Mouse (Mus musculus) CH12.LX (cell line): ENCODE measurements around the gene Elovl5. TPM values are rescaled to one million over a fixed set of nuclear protein-coding genes. Genes with fewer than 3 reads are reported as not detected.
A peak's percentile ranks its signal among the peaks of the same experiment; 100 is the strongest.

Source experiments
- DNase-seq: peaks from one replicate; pipeline ENCODE4 v3.0.0-alpha.2; 2013; ENCODE audit errors: extremely low read depth
- H3K27ac ChIP-seq: 2 replicates; pipeline ENCODE4 v1.5.1; 2012; ENCODE audit warnings: low read depth, mild to moderate bottlenecking, control low read depth, moderate library complexity; ENCODE audit not compliant: insufficient read depth
- H3K27me3 ChIP-seq: replicated peaks from 2 replicates; pipeline ENCODE3; 2012; ENCODE audit warnings: inconsistent platforms
- H3K36me3 ChIP-seq, 2 experiments: replicated peaks in 1 of 2; 2 replicates each; pipeline versions ENCODE3 to v1.6.1; 2012; ENCODE audit warnings: inconsistent platforms in 1 of 2, low read length in 1 of 2, mild to moderate bottlenecking in 1 of 2, mixed read lengths in 1 of 2, moderate library complexity in 1 of 2; ENCODE audit not compliant: control insufficient read depth in 1 of 2, insufficient read depth in 1 of 2
- H3K4me1 ChIP-seq, 2 experiments: 2 replicates each; pipeline ENCODE4 v1.6.1; 2012; ENCODE audit warnings: inconsistent platforms in 1 of 2, moderate library complexity in 1 of 2; ENCODE audit not compliant: insufficient read depth in 2 of 2, control insufficient read depth in 1 of 2
- H3K4me2 ChIP-seq: 2 replicates; pipeline ENCODE4 v1.6.1; 2012; ENCODE audit warnings: low read depth, mild to moderate bottlenecking, control low read depth; ENCODE audit not compliant: poor library complexity, insufficient read depth, severe bottlenecking
- H3K4me3 ChIP-seq, 3 experiments: fragments of 150-350 bp in 1 of 3; sonication (generic) in 1 of 3; replicated peaks in 1 of 3; 2 replicates each; pipeline versions ENCODE3 to v1.5.1; 2011 to 2012; ENCODE audit warnings: low read depth in 2 of 3, low read length in 2 of 3, mild to moderate bottlenecking in 2 of 3, moderate library complexity in 2 of 3, control low read depth in 1 of 3, improper control_type of control experiment in 1 of 3, inconsistent platforms in 1 of 3, mixed read lengths in 1 of 3; ENCODE audit not compliant: poor library complexity in 1 of 3
- H3K79me2 ChIP-seq: replicated peaks from 2 replicates; pipeline ENCODE4 v1.6.1; 2012; ENCODE audit warnings: mild to moderate bottlenecking, moderate library complexity; ENCODE audit not compliant: control insufficient read depth, poor library complexity, insufficient read depth, severe bottlenecking; ENCODE audit errors: extremely low read depth
- H3K9ac ChIP-seq: 2 replicates; pipeline ENCODE4 v1.6.1; 2012; ENCODE audit warnings: low read depth, mild to moderate bottlenecking, control low read depth, moderate library complexity; ENCODE audit not compliant: insufficient read depth
- H3K9me3 ChIP-seq: replicated peaks from 2 replicates; pipeline ENCODE3; 2012; ENCODE audit warnings: low read length, inconsistent platforms, mixed read lengths
- BHLHE40 ChIP-seq: IDR thresholded peaks from 2 replicates; pipeline ENCODE4 v1.6.1; 2011; ENCODE audit warnings: mild to moderate bottlenecking, low read depth, low read length, improper control_type of control experiment
- CHD1 ChIP-seq: IDR thresholded peaks from 2 replicates; pipeline ENCODE4 v1.6.1; 2012; ENCODE audit warnings: low read depth, low read length, improper control_type of control experiment, inconsistent platforms
- CHD2 ChIP-seq: IDR thresholded peaks from 2 replicates; pipeline ENCODE4 v1.6.1; 2011; ENCODE audit warnings: low read length, improper control_type of control experiment
- CTCF ChIP-seq, 2 experiments: IDR thresholded peaks in 1 of 2; conservative IDR thresholded peaks in 1 of 2; 2 replicates each; pipeline ENCODE4 v1.5.1; 2011 to 2012; ENCODE audit warnings: low read depth in 2 of 2, low read length in 2 of 2, improper control_type of control experiment in 1 of 2, inconsistent platforms in 1 of 2, mild to moderate bottlenecking in 1 of 2, moderate library complexity in 1 of 2
- EP300 ChIP-seq: IDR thresholded peaks from 2 replicates; pipeline ENCODE4 v1.6.1; 2011; ENCODE audit warnings: low read length, improper control_type of control experiment
- ETS1 ChIP-seq: conservative IDR thresholded peaks from 2 replicates; pipeline ENCODE4 v1.6.1; 2012; ENCODE audit warnings: low read depth, mild to moderate bottlenecking, inconsistent platforms, low read length, improper control_type of control experiment, moderate library complexity
- HCFC1 ChIP-seq: IDR thresholded peaks from 2 replicates; pipeline ENCODE4 v1.6.1; 2012; ENCODE audit warnings: low read depth, mild to moderate bottlenecking, inconsistent platforms, low read length, improper control_type of control experiment
- IRF4 ChIP-seq: IDR thresholded peaks from 2 replicates; pipeline ENCODE4 v1.6.1; 2014; ENCODE audit warnings: low read depth, mild to moderate bottlenecking, inconsistent platforms, low read length, improper control_type of control experiment
- JUN ChIP-seq: IDR thresholded peaks from 2 replicates; pipeline ENCODE4 v1.6.1; 2011; ENCODE audit warnings: low read depth, mild to moderate bottlenecking, low read length, improper control_type of control experiment, moderate library complexity; ENCODE audit not compliant: insufficient read depth
- JUND ChIP-seq: conservative IDR thresholded peaks from 2 replicates; pipeline ENCODE4 v1.6.1; 2011; ENCODE audit warnings: low read depth, low read length, improper control_type of control experiment
- KAT2A ChIP-seq: IDR thresholded peaks from 2 replicates; pipeline ENCODE4 v1.6.1; 2012; ENCODE audit warnings: low read length, improper control_type of control experiment, inconsistent platforms; ENCODE audit not compliant: insufficient replicate concordance
- MAFK ChIP-seq: IDR thresholded peaks from 2 replicates; pipeline ENCODE4 v1.6.1; 2011; ENCODE audit warnings: low read length, improper control_type of control experiment; ENCODE audit not compliant: insufficient replicate concordance
- MAX ChIP-seq: IDR thresholded peaks from 2 replicates; pipeline ENCODE4 v1.6.1; 2011; ENCODE audit warnings: low read length, improper control_type of control experiment
- MEF2A ChIP-seq: IDR thresholded peaks from 2 replicates; pipeline ENCODE4 v1.6.1; 2014; ENCODE audit warnings: low read depth, mild to moderate bottlenecking, inconsistent platforms, low read length, improper control_type of control experiment, borderline replicate concordance
- MYC ChIP-seq: IDR thresholded peaks from 2 replicates; pipeline ENCODE4 v1.6.1; 2011; ENCODE audit warnings: low read depth, mild to moderate bottlenecking, improper control_type of control experiment, low read length
- NRF1 ChIP-seq: IDR thresholded peaks from 2 replicates; pipeline ENCODE4 v1.6.1; 2014; ENCODE audit warnings: low read depth, mild to moderate bottlenecking, inconsistent platforms, low read length, improper control_type of control experiment, moderate library complexity
- POLR2A ChIP-seq: IDR thresholded peaks from 2 replicates; pipeline ENCODE4 v1.6.1; 2011; ENCODE audit warnings: low read depth, mild to moderate bottlenecking, improper control_type of control experiment, low read length
- RAD21 ChIP-seq: IDR thresholded peaks from 2 replicates; pipeline ENCODE4 v1.6.1; 2011; ENCODE audit warnings: low read depth, mild to moderate bottlenecking, low read length, improper control_type of control experiment, moderate library complexity
- RCOR1 ChIP-seq: conservative IDR thresholded peaks from 2 replicates; pipeline ENCODE4 v1.6.1; 2012; ENCODE audit warnings: low read depth, mild to moderate bottlenecking, inconsistent platforms, low read length, improper control_type of control experiment
- SIN3A ChIP-seq: IDR thresholded peaks from 2 replicates; pipeline ENCODE4 v1.6.1; 2012; ENCODE audit warnings: low read length, improper control_type of control experiment, inconsistent platforms
- SMC3 ChIP-seq: IDR thresholded peaks from 2 replicates; pipeline ENCODE4 v1.6.1; 2011; ENCODE audit warnings: low read depth, low read length, improper control_type of control experiment
- TBP ChIP-seq: conservative IDR thresholded peaks from 2 replicates; pipeline ENCODE4 v1.6.1; 2011; ENCODE audit warnings: low read depth, low read length, improper control_type of control experiment
- UBTF ChIP-seq: IDR thresholded peaks from 2 replicates; pipeline ENCODE4 v1.6.1; 2012; ENCODE audit warnings: low read depth, mild to moderate bottlenecking, inconsistent platforms, low read length, improper control_type of control experiment, moderate library complexity
- USF1 ChIP-seq: IDR thresholded peaks from 2 replicates; pipeline ENCODE4 v1.6.1; 2014; ENCODE audit warnings: low read depth, mild to moderate bottlenecking, inconsistent platforms, low read length, improper control_type of control experiment
- USF2 ChIP-seq: conservative IDR thresholded peaks from 2 replicates; pipeline ENCODE4 v1.6.1; 2011; ENCODE audit warnings: low read depth, low read length, improper control_type of control experiment
- ZC3H11A ChIP-seq: IDR thresholded peaks from 2 replicates; pipeline ENCODE4 v1.6.1; 2012; ENCODE audit warnings: low read depth, mild to moderate bottlenecking, inconsistent platforms, low read length, improper control_type of control experiment
- ZKSCAN1 ChIP-seq: IDR thresholded peaks from 2 replicates; pipeline ENCODE4 v1.6.1; 2012; ENCODE audit warnings: low read depth, inconsistent platforms, low read length, improper control_type of control experiment, borderline replicate concordance
- ZMIZ1 ChIP-seq: IDR thresholded peaks from 2 replicates; pipeline ENCODE4 v1.6.1; 2012; ENCODE audit warnings: low read depth, mild to moderate bottlenecking, inconsistent platforms, low read length, improper control_type of control experiment
- ZNF384 ChIP-seq: IDR thresholded peaks from 2 replicates; pipeline ENCODE4 v1.6.1; 2012; ENCODE audit warnings: low read depth, low read length, improper control_type of control experiment, inconsistent platforms
- dilution Hi-C: fragments of 300-500 bp; cut with MboI; formaldehyde crosslinking; loops from 2 replicates; pipeline ENCODE4 v1.14.3; 2020; ENCODE audit warnings: low sequenced_read_pairs; ENCODE audit not compliant: extremely low pct_unique_long_range_greater_than_20kb, extremely low pct_ligation_motif_present
- in situ Hi-C: fragments of 300-500 bp; cut with MboI; formaldehyde crosslinking; loops from 3 replicates; pipeline ENCODE4 v1.14.3; 2019; ENCODE audit warnings: low sequenced_read_pairs, low pct_ligation_motif_present, low pct_unique_long_range_greater_than_20kb, mixed read lengths
- polyA plus RNA-seq: library from polyadenylated mRNA; unstranded; fragments of >175 nt; gene quantifications from 2 replicates; pipeline ENCODE4 v1.2.1, GENCODE M21; 2012; ENCODE audit warnings: low read depth; ENCODE audit not compliant: insufficient read length
- total RNA-seq, 2 experiments: library from RNA; depleted of rRNA; stranded (reverse); fragments of 300-350 nt in 1 of 2; fragments of >200 nt in 1 of 2; gene quantifications; 2 replicates each; pipeline ENCODE4 v1.2.3; 2012 to 2014

The Elovl5 gene
- total and polyA plus RNA-seq, 3 experiments, result 44.0 to 122 (median 63.0) TPM

DNA sequence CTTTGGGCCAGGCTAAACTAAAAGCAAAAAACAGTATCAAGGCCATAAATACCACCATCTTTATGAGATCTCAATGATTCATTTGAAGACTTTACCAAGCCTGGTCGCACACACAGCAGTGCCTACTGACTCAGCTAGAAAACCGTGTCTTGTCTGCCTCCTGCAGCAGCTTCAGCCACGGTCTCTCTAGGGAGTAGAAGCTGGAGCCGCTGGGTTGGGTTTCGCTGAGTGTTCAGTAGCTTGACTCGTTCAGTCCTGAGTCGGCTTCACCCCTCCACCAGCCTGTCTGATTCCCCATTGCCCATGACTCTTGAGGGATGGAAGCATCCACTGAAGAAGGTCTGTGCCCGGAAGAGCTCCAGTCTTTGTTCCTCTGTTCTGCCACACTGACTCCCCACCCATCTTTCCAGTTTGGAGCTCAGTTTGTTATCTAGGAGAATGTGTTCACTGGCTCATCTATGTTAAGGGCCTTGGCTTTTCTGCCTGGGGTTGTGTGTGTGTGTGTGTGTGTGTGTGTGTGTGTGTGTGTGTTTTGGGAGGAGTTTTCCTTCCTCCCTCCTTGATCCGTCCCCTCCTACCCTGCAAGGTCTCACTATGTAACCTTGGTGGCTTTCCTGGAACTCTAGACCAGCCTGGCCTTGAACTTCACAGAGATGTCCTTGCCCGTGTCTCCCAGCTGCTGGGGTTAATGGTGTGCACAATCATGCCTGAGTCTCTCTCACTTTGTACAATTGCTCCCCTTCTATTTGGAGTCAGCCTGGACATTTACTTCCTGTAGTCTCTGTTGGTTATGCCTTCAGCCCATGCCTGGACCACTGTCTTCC, 13.1 kb downstream of the Elovl5 start:
- peak overlapping the region; percentile 21; the same call in 1 of the 2 replicates for H3K9ac ChIP-seq
- no peaks in the 10 kb centered on the region for H3K9me3 ChIP-seq
- peaks cover 24 to 91% of the 10 kb centered on the region in 2 experiments for H3K4me1 ChIP-seq
- dilution Hi-C loops, result no loop called here
- peak overlapping the region in 1 of 3 experiments; percentile 29 for H3K4me3 ChIP-seq
- peak overlapping the region; percentile 64 for H3K27ac ChIP-seq
- TF ChIP-seq NRF1 (no peak), JUN (0 out of 2 replicates have a peak, but pooled peaks have one; percentile 47), CHD1 (no peak), MYC (no peak; the same call in 1 of the 2 replicates), ZMIZ1 (no peak), USF1 (no peak), SMC3 (0 out of 2 replicates have a peak, but pooled peaks have one; percentile 3), ETS1 (peak; percentile 77), CTCF (conservative IDR thresholded peaks at IDR 0.05 in 1 of 2, IDR thresholded peaks at IDR 0.05 in 1 of 2; ENCODE audit: low read depth in 2 of 2, low read length in 2 of 2) (no peak), EP300 (peak; percentile 68), IRF4 (peak; percentile 72; the same call in 1 of the 2 replicates), MAFK (peak; percentile 80), BHLHE40 (peak; percentile 80), MEF2A (0 out of 2 replicates have a peak, but pooled peaks have one; percentile 46), ZKSCAN1 (no peak), UBTF (peak; percentile 88), SIN3A (0 out of 2 replicates have a peak, but pooled peaks have one; percentile 8), JUND (0 out of 2 replicates have a peak, but pooled peaks have one; percentile 11), TBP (peak; percentile 81)
- in situ Hi-C loops, result no loop called here
- peaks cover 0 to 33% of the 10 kb centered on the region in 2 experiments for H3K36me3 ChIP-seq
- H3K4me2 ChIP-seq, result peak overlapping the region; percentile 85
- no peaks in the 10 kb centered on the region for H3K27me3 ChIP-seq
- DNase-seq, result peak; percentile 95
- H3K79me2 ChIP-seq, result peaks cover 32% of the 10 kb centered on the region

GRCm38 (mm10) chr9:77930860-77931184, 13.7 kb downstream of the Elovl5 start:
- H3K4me3 ChIP-seq, result peak overlapping the region in 1 of 3 experiments; percentile 29
- dilution Hi-C loops (no loop called here), in situ Hi-C loops (no loop called here)
- H3K9me3 ChIP-seq, result no peaks in the 10 kb centered on the region
- H3K27me3 ChIP-seq, result no peaks in the 10 kb centered on the region
- H3K9ac ChIP-seq, result peak overlapping the region; percentile 21; the same call in 1 of the 2 replicates
- peaks cover 0 to 28% of the 10 kb centered on the region in 2 experiments for H3K36me3 ChIP-seq
- peaks cover 32% of the 10 kb centered on the region for H3K79me2 ChIP-seq
- H3K27ac ChIP-seq, result peak overlapping the region; percentile 64
- H3K4me1 ChIP-seq, result peaks cover 26 to 90% of the 10 kb centered on the region in 2 experiments
- peak; percentile 93 for DNase-seq
- peak overlapping the region; percentile 85 for H3K4me2 ChIP-seq
- TF ChIP-seq SIN3A (peak; percentile 81), ZC3H11A (no peak), CHD2 (peak; percentile 90), UBTF (no peak), USF2 (peak; percentile 90), RCOR1 (peak; percentile 84; the same call in 1 of the 2 replicates), RAD21 (no peak; the same call in 1 of the 2 replicates), CHD1 (peak; percentile 73; the same call in 1 of the 2 replicates), POLR2A (no peak), JUN (0 out of 2 replicates have a peak, but pooled peaks have one; percentile 44), HCFC1 (peak; percentile 49), KAT2A (0 out of 2 replicates have a peak, but pooled peaks have one; percentile 53), MAX (peak; percentile 97), MEF2A (peak; percentile 79; the same call in 1 of the 2 replicates), ZNF384 (no peak), EP300 (peak; percentile 91), TBP (no peak), JUND (peak; percentile 61), USF1 (peak; percentile 90), NRF1 (no peak)
